Mouse (Mus musculus) G1E-ER4 (cell line): ENCODE results near the gene Fam216a. TPM values are rescaled to one million over a fixed set of nuclear protein-coding genes. Genes with fewer than 3 reads are reported as not detected.

ENCODE experiments used
- GATA1 ChIP-seq: IDR thresholded peaks from one replicate; pipeline ENCODE4 v1.8.0; 2012; ENCODE audit warnings: low read length, inconsistent platforms
- polyA plus RNA-seq: library from polyadenylated mRNA; stranded (reverse); fragments of >175 nt; gene quantifications from 2 replicates; pipeline ENCODE4 v1.2.3, GENCODE M21; 2012

Gene Fam216a
- polyA plus RNA-seq, 1 experiment: 75.6 TPM

GRCm38 (mm10) chr5:122314966-122315667 lies 57.0 kb downstream of the Fam216a start:
- no peak for TF ChIP-seq GATA1

Other genes starting within 250 kb of the Fam216a start
- not detected in 2 replicates for gene Ccdc63, start 231.5 kb downstream of the Fam216a start, polyA plus RNA-seq
- gene Ppp1cc, start 214.1 kb downstream of the Fam216a start, polyA plus RNA-seq: 154 and 174 TPM in 2 replicates
- 0.29 and 0.55 TPM in 2 replicates for gene Hvcn1, start 165.6 kb downstream of the Fam216a start, polyA plus RNA-seq
- 5.1 and 5.4 TPM in 2 replicates for gene Tctn1, start 107.9 kb downstream of the Fam216a start, polyA plus RNA-seq
- gene Pptc7, start 88.0 kb downstream of the Fam216a start, polyA plus RNA-seq: 6.8 and 10.2 TPM in 2 replicates
- gene Rad9b, start 18.1 kb downstream of the Fam216a start, polyA plus RNA-seq: 1.8 and 4.5 TPM in 2 replicates
- gene Vps29, start 18.0 kb downstream of the Fam216a start, polyA plus RNA-seq: 9.2 and 16.5 TPM in 2 replicates
- gene Gpn3, start 488 bp downstream of the Fam216a start, polyA plus RNA-seq: 50.2 and 84.1 TPM in 2 replicates
- 26.9 and 49.4 TPM in 2 replicates for gene Arpc3, start 19.5 kb upstream of the Fam216a start, polyA plus RNA-seq
- gene Anapc7, start 49.3 kb upstream of the Fam216a start, polyA plus RNA-seq: 20.5 and 22.2 TPM in 2 replicates
- 43.2 and 53.5 TPM in 2 replicates for gene Atp2a2, start 129.9 kb upstream of the Fam216a start, polyA plus RNA-seq
- 1.1 and 1.7 TPM in 2 replicates for gene Ift81, start 242.2 kb upstream of the Fam216a start, polyA plus RNA-seq